Comparison of ENCODE assay signal across 11 mouse cellular contexts in the genomic region with DNA sequence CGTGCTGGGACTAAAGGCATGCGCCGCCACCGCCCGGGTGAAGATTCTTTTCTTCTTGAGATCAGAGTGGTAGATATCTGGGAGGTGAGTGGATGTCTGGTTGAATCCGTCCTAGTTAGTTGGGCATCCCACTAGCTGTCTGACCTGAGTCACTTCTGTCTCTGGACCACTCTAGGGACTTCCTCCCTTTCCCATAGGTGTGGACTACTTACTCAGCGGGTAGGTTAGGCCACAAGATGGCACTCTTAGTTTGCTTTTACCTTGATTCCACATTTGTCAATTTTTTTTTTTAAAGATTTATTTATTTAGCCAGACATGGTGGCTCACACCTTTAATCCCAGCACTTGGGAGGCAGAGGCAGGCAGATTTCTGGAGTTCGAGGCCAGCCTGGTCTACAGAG. TPM values are rescaled to one million over a fixed set of nuclear protein-coding genes. Genes with fewer than 3 reads are reported as not detected.
DNase-seq lines count a peak whose midpoint lies in the region; ATAC-seq lines count a peak whose summit lies in the region.
"Had no signal": no experiment of that assay in that cellular context is flagged by ENCODE, and none has a peak within 500 bp of the region (broad histone marks: within the 10 kb centered on the region; RNA-seq: fewer than 3 reads in every experiment).

No protein-coding gene starts in this region.

- no peak overlapping the region for H3K4me3 ChIP-seq in hindbrain, embryonic 14.5 days (replicated peaks; ENCODE audit: low read length)
- H3K4me3 ChIP-seq: embryonic facial prominence, embryonic 15.5 days; heart, embryonic 13.5 days had no signal

- H3K36me3 ChIP-seq in hindbrain, embryonic 14.5 days (replicated peaks; ENCODE audit: control insufficient read depth, insufficient read depth): peaks cover 7% of the 10 kb centered on the region

- H3K9ac ChIP-seq in hindbrain, embryonic 14.5 days: no peak overlapping the region
- H3K9ac ChIP-seq: embryonic facial prominence, embryonic 15.5 days; heart, embryonic 13.5 days had no signal

- H3K27me3 ChIP-seq in hindbrain, embryonic 14.5 days (ENCODE audit: control insufficient read depth, insufficient read depth, low read length): no peaks in the 10 kb centered on the region
- H3K27me3 ChIP-seq: embryonic facial prominence, embryonic 15.5 days; heart, embryonic 13.5 days had no signal

- H3K4me1 ChIP-seq in hindbrain, embryonic 14.5 days (replicated peaks; ENCODE audit: control insufficient read depth, insufficient read depth, low read length): no peaks in the 10 kb centered on the region; the same call in 1 of the 2 replicates

- no peak overlapping the region for H3K27ac ChIP-seq in hindbrain, embryonic 14.5 days
- H3K27ac ChIP-seq: embryonic facial prominence, embryonic 15.5 days; heart, embryonic 13.5 days had no signal

- WGBS in hindbrain, embryonic 14.5 days: 93% methylated on average over 8 of the region's 8 CpGs

- no peak overlapping the region for H3K4me2 ChIP-seq in hindbrain, embryonic 14.5 days (replicated peaks)
- H3K4me2 ChIP-seq: embryonic facial prominence, embryonic 15.5 days; heart, embryonic 13.5 days had no signal

- peak; percentile 35 for DNase-seq in kidney, adult 18-20 months
- DNase-seq in kidney, postnatal 14 days: no peak
- DNase-seq in thymus, postnatal 14 days: peak; percentile 48
- no peak for DNase-seq in thymus, postnatal 36 days
- DNase-seq in c-Kit-positive CD71-positive TER-119-positive erythroid progenitor cells, embryonic 14.5 days (ENCODE audit: low spot score): peak; percentile 27
- DNase-seq in testis, postnatal 10 days (ENCODE audit: low spot score): no peak
- DNase-seq in gastrocnemius, postnatal 10 days: no peak
- no peak for DNase-seq in hindbrain, embryonic 14.5 days (ENCODE audit: low spot score)
- DNase-seq: right cerebral cortex, postnatal 25 days had no signal

- no peak for ATAC-seq in hindbrain, embryonic 14.5 days (ENCODE audit: low FRiP score)

- H3K9me3 ChIP-seq in hindbrain, embryonic 14.5 days (ENCODE audit: control insufficient read depth, low read length): no peaks in the 10 kb centered on the region
- H3K9me3 ChIP-seq: embryonic facial prominence, embryonic 15.5 days; heart, embryonic 13.5 days had no signal

RNA-seq across cellular contexts. Expression of a gene that starts 7.8 kb away (rescaled TPM):
- total RNA-seq in gastrocnemius, postnatal 10 days (2021): 10 to 100 TPM; 37.0 to 42.8 TPM
- polyA plus RNA-seq in hindbrain, embryonic 14.5 days (2014; fragmentation: Nextera tagmentation; extraction: Ambion mirVana): 153 and 154 TPM in 2 replicates

RNA-seq across cellular contexts. Expression of a gene that starts 11.5 kb away (rescaled TPM):
- total RNA-seq in gastrocnemius, postnatal 10 days (2021): 10 to 100 TPM; 31.0 to 33.5 TPM
- polyA plus RNA-seq in hindbrain, embryonic 14.5 days (2014; fragmentation: Nextera tagmentation; extraction: Ambion mirVana): 12.9 and 13.8 TPM in 2 replicates

Comparison
In these comparisons a context has a peak if more than half of its experiments do, and no peak if none do; other contexts are left out.
1. DNase-seq: peak in kidney, adult 18-20 months (single experiment), thymus, postnatal 14 days (single experiment) and c-Kit-positive CD71-positive TER-119-positive erythroid progenitor cells, embryonic 14.5 days (single experiment); none in kidney, postnatal 14 days (single experiment), thymus, postnatal 36 days (0 of 2), testis, postnatal 10 days (single experiment), gastrocnemius, postnatal 10 days (single experiment) and hindbrain, embryonic 14.5 days (single experiment).